Mouse (Mus musculus) fibroblast of lung, adult 2 months (primary cell): ENCODE measurements around the gene Chd9.
A peak's percentile ranks its signal among the peaks of the same experiment; 100 is the strongest.
"Not testable (repeated sequence)": the region's sequence is repeated elsewhere in the genome, so short reads cannot be mapped to it uniquely, and the experiment has no call there.

Experiments used
- DNase-seq: peaks from one replicate; pipeline ENCODE4 v3.0.0-alpha.2; 2011; ENCODE audit warnings: low read depth

Gene Chd9

GRCm38 (mm10) chr8:90871375-90872080 is 43.4 kb downstream of the Chd9 start:
- DNase-seq, result no peak

GRCm38 (mm10) chr8:90873051-90873450 is 44.9 kb downstream of the Chd9 start:
- DNase-seq, result no peak

- peak; percentile 91 for DNase-seq
Observed at GRCm38 (mm10) chr8:90876213-90876721, 48.1 kb downstream of the Chd9 start.

GRCm38 (mm10) chr8:90876722-90877429 is 48.7 kb downstream of the Chd9 start:
- DNase-seq, result peak; percentile 82

- peak; percentile 41 for DNase-seq
Observed at GRCm38 (mm10) chr8:90877430-90877975, 49.4 kb downstream of the Chd9 start.

GRCm38 (mm10) chr8:90878551-90878950 is 50.4 kb downstream of the Chd9 start:
- no peak for DNase-seq

GRCm38 (mm10) chr8:90880041-90880440 is 51.9 kb downstream of the Chd9 start:
- no peak for DNase-seq

GRCm38 (mm10) chr8:90881181-90881580 is 53.0 kb downstream of the Chd9 start:
- DNase-seq, result no peak

- DNase-seq, result no peak
Observed at GRCm38 (mm10) chr8:90882088-90882691, 54.0 kb downstream of the Chd9 start.

GRCm38 (mm10) chr8:90885671-90886368 is 57.7 kb downstream of the Chd9 start:
- DNase-seq, result no peak

- DNase-seq, result not testable (repeated sequence)
Observed at GRCm38 (mm10) chr8:90886369-90886712, 58.2 kb downstream of the Chd9 start.

- not testable (repeated sequence) for DNase-seq
Observed at GRCm38 (mm10) chr8:90887328-90887727, 59.2 kb downstream of the Chd9 start.

GRCm38 (mm10) chr8:90891872-90892578 is 63.9 kb downstream of the Chd9 start:
- DNase-seq, result no peak

- DNase-seq, result no peak
Observed at GRCm38 (mm10) chr8:90892579-90892919, 64.4 kb downstream of the Chd9 start.

GRCm38 (mm10) chr8:90894231-90894914 is 66.2 kb downstream of the Chd9 start:
- peak; percentile 61 for DNase-seq

- no peak for DNase-seq
Observed at GRCm38 (mm10) chr8:90897343-90897742, 69.2 kb downstream of the Chd9 start.

- no peak for DNase-seq
Observed at GRCm38 (mm10) chr8:90898578-90898977, 70.4 kb downstream of the Chd9 start.

- no peak for DNase-seq
Observed at GRCm38 (mm10) chr8:90902002-90902401, 73.8 kb downstream of the Chd9 start.

GRCm38 (mm10) chr8:90904171-90904706 is 76.1 kb downstream of the Chd9 start:
- DNase-seq, result no peak

GRCm38 (mm10) chr8:90906922-90907321 is 78.8 kb downstream of the Chd9 start:
- DNase-seq, result no peak

- no peak for DNase-seq
Observed at GRCm38 (mm10) chr8:90907516-90907847, 79.3 kb downstream of the Chd9 start.
